Mouse (Mus musculus): Measurements from ENCODE around the gene Bmp3.

Gene Bmp3

GRCm38 (mm10) chr5:98854264-98854626, at the start of gene Bmp3:
Bmp3 (plus strand) TSS chr5:98854415.
- DNase-seq (ENCODE audit: low read depth, low spot score): peak; percentile 67

DNA sequence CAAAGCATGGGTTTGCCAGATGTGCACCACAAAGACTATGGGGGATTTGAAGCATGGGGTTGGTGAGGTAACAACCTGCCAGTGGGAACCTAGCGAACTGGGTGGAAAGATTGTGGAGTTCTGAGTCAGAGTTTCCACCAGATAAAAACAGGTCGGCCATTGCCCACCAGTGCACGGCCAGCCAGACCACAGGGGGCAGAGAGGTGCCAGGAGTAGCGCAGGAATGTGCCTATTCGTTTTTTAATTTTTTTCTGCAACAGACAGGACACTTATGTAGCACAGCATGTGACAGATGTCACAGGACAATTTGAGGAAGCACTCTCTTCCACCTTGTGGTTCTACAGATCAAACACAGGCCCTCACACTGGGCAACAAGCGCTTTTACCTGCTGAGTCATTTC, 49.5 kb upstream of the Bmp3 start:
- DNase-seq (ENCODE audit: low read depth, low spot score): no peak

DNA sequence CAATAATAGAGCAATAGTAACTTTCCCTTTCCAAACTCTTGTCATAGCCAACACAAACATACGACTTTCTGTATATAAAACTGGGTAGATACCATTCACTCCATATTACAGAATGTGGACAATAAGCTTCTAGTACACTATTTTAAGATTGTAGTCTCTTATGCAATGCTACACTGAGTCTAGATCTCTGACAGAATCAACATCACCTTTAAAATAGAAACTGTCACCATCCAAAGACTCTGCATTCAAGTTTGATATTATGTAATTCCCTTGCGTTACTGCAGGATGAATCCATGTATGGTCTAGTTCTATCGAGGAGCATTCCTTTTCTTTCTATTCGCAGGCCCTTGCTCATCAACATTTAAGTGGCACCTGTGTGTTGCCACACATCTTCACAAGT, 47.7 kb upstream of the Bmp3 start:
- peak; percentile 27 for DNase-seq (ENCODE audit: low read depth, low spot score)

- DNase-seq (ENCODE audit: low read depth, low spot score): peak; percentile 22
Measured at GRCm38 (mm10) chr5:98807022-98807421, 47.2 kb upstream of the Bmp3 start.

DNA sequence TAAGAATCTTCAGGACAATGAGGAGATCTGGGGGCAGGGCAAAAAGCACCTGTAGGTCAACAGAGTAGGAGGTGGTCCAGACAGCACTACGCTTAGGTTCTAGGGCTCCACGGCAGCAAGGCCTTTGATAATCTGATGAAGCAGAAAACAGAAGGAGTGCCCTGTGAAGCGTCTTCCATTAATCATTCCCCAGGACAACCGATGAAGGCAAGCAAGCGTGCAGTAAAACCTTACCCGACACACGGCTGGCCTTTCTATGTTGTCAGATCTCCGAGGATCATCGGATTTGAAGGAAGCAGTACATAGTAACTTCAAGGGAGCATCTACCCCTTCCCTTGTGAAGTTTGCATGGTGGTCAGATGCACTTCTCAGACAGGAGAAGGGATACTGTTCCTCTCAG, 46.3 kb upstream of the Bmp3 start:
- DNase-seq (ENCODE audit: low read depth, low spot score): no peak

DNA sequence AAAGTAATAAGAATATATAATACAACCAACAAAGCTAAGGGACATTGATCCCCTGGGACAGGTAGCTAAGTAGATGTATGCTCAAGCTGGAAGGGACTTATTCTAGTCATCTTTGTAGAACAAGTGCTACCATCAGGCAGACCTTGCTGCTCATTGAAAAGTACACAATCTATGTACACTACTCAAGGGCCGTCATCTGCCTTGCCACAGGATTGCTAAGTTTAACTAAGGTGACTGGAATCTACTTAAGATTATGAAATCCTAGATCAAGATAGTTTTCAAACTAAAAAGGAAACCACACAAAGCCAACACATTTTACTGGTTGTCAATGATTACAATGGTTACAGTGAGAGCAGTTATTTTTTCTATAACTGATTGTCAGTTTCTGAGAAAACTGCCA, 41.8 kb upstream of the Bmp3 start:
- no peak for DNase-seq (ENCODE audit: low read depth, low spot score)

- DNase-seq (ENCODE audit: low read depth, low spot score): no peak
Measured at GRCm38 (mm10) chr5:98815269-98815668, 38.9 kb upstream of the Bmp3 start.

GRCm38 (mm10) chr5:98833760-98834159, 20.5 kb upstream of the Bmp3 start:
- DNase-seq (ENCODE audit: low read depth, low spot score): no peak

- DNase-seq (ENCODE audit: low read depth, low spot score): no peak
Measured at GRCm38 (mm10) chr5:98834300-98834699, 19.9 kb upstream of the Bmp3 start.

DNA sequence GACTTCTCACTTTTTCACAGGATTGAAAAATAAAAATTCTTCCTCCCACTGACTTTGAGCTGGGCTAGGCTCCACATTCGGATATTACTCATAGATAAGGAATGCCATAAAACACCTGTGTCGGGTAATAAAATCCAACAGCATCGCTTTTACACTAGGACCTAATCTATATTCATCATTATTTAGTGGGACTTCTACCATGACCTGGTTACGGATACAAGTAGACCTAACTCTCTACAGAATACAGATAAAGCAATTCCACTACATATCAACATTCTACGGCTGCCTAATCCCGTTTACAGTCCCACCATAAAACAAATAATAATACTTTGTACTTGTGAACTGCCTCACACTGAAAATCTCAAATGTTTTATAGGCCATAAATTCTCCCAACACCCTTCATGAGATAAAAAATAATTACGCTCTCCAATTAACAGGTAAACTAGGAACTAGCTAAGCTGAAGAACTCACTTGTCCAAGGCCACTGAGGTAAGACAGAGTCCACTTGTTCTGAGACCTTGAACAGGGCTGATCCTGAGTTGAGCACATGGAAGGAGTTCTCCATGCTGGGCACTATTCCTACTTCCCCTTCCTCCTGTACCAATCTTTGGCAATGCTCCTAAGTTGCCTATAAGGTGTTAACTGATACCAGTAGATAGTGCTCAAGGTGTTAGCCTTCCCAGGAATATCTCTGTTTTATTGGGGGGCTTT, 11.5 kb upstream of the Bmp3 start:
- DNase-seq (ENCODE audit: low read depth, low spot score): no peak

DNA sequence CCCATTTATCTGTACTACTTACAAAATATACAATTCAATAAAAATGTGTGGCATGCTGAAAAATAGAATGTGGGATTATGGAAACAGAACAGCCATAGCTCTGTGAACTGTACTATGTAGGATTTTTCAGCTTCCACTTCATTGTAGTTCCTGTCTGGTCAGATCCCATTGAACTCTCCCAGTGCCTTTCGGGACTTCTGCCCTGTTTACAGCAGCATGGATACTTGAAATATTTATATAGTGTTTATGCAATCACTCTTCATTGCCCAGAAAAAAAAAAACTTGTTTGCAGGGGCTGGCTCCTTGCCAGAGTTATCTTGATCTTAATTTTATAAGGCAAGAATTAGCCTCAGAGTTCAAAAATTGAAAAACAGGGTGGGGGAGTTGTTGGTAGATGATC, 9.6 kb upstream of the Bmp3 start:
- no peak for DNase-seq (ENCODE audit: low read depth, low spot score)

DNA sequence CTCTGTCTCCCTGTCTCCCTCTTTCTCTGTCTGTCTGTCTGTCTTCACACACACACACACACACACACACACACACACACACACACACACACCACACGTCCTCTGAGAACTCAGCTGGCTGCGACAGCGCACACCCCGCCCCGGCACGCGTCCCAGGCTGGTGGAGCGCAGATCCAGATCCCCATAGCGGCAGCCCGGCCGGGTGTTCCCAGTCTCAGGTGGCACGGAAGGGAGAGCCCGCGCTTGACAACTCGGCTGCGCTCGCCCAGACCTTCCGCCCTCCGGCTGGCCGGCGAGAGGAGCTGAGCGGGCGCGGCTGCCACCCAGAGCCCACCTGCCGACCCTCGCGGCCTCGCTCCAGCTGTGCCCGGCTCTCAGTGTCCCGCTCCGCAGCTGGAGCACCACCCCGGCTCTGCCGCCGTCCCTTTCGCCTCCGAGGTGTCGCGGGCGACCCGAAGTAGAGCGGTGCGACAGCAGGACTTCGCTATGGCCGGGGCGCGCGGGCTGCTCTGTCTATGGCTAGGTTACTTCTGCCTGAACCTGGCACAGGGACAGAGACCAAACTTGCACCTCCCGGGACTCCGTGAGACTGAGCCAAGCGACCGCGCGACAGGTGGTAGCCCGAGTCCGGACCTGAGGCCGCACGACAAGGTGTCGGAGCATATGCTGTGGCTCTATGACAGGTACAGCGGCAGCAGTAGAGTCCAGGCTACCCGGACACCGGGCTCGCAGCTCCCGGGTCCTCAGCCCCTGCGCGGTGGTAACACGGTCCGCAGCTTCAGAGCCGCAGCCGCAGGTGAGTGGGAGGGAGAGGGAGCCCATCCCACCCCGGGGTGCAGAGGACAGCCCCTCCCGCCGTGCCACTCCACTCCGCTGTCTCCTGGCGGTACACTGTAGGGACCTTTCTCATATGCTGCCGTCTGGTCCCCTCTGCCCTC, 681 bp downstream of the Bmp3 start:
- peak; percentile 32 for DNase-seq (ENCODE audit: low read depth, low spot score)

- DNase-seq (ENCODE audit: low read depth, low spot score): peak; percentile 17
Measured at GRCm38 (mm10) chr5:98855741-98856140, 1.5 kb downstream of the Bmp3 start.

- peak; percentile 12 for DNase-seq (ENCODE audit: low read depth, low spot score)
Measured at GRCm38 (mm10) chr5:98856356-98856755, 2.1 kb downstream of the Bmp3 start.

DNA sequence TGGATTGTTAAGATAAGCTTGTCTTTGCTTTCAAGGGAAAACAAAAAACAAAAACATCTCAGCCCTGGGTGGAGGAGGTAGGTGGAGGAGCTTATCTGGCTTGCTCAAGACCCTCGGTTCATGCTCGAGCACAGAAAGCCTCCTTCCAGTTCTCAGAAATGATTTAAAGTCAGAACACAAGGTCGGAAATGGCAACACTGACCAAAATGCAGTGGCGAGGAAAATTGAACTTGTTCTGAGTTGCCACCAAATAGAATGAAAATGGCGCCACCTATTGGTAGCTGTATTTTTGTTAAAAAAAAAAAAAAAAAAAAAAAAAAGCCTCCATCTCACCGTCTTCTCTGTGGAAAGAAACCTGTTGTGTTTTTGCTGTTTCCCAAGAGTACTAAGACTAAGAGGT, 9.7 kb downstream of the Bmp3 start:
- DNase-seq (ENCODE audit: low read depth, low spot score): peak; percentile 68

- no peak for DNase-seq (ENCODE audit: low read depth, low spot score)
Measured at GRCm38 (mm10) chr5:98865146-98865545, 10.9 kb downstream of the Bmp3 start.

GRCm38 (mm10) chr5:98876056-98876455, 21.8 kb downstream of the Bmp3 start:
- no peak for DNase-seq (ENCODE audit: low read depth, low spot score)

- peak; percentile 75 for DNase-seq (ENCODE audit: low read depth, low spot score)
Measured at GRCm38 (mm10) chr5:98878891-98879290, 24.7 kb downstream of the Bmp3 start.

DNA sequence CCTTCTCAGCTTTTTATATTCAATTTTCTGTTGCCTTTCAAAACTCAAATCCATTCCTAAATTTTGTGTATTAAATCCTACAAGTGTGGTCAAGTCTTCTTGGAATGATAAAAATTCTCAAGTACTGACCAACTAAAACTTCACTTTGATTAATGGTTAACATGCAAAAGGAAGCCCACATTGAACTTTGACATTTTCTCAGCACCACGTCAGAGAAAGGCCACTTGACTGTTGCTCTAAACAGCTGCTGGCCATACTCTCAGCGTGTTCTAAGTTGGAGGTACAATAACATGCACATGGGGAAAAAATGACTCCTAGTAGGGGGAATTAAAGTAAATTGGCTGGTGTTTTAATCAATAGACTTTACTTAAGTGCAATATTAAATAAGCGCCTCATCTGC, 27.9 kb downstream of the Bmp3 start:
- no peak for DNase-seq (ENCODE audit: low read depth, low spot score)

DNA sequence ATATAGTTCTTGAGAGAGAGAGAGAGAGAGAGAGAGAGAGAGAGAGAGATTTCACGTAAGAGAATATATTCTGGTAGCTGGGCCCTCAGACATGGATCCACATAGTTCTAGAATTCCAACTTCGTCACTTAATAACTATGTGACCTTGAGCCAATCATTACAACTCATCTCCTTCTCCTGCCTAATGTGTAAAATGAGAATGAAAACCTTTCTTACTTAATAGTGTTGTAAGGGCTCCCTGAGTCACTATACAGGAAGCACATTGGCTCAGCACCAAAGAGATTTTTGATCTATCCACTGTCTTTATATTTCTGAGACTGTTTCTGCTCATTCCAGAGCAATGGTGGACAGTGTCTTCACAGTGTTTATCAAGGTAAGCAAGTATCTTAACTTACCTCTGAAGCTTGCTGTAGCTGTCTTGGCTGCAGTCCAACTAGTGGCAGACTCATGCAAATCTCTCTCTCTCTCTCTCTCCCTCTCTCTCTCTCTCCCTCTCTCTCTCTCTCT, 36.4 kb downstream of the Bmp3 start:
- DNase-seq (ENCODE audit: low read depth, low spot score): no peak

GRCm38 (mm10) chr5:98894281-98894680, 40.1 kb downstream of the Bmp3 start:
- peak; percentile 63 for DNase-seq (ENCODE audit: low read depth, low spot score)

GRCm38 (mm10) chr5:98897946-98898345, 43.7 kb downstream of the Bmp3 start:
- DNase-seq (ENCODE audit: low read depth, low spot score): no peak

GRCm38 (mm10) chr5:98900926-98901325, 46.7 kb downstream of the Bmp3 start:
- peak; percentile 68 for DNase-seq (ENCODE audit: low read depth, low spot score)
